Mouse (Mus musculus): ENCODE measurements at regions not wholly inside any gene's neighbourhood (a gene's known extent, or its start where the extent isn't known, plus 50 kb on each side); places are given as distances from the start of the nearest gene placed in this dataset.
A peak's percentile ranks its signal among the peaks of the same experiment; 100 is the strongest.
"Not testable (repeated sequence)": the region's sequence is repeated elsewhere in the genome, so short reads cannot be mapped to it uniquely, and the experiment has no call there.

GRCm38 (mm10) chr13:20039590-20039989 is 50.8 kb upstream of the Elmo1 start:
- H3K9ac ChIP-seq (ENCODE audit: low read depth, low read length): no peak overlapping the region
- WGBS: 92% methylated on average over 7 of the region's 7 CpGs
- no peak overlapping the region for H3K27ac ChIP-seq (replicated peaks; ENCODE audit: low read depth, low read length)
- no peak overlapping the region for H3K4me3 ChIP-seq (ENCODE audit: low read depth, low read length)
- H3K36me3 ChIP-seq (ENCODE audit: control insufficient read depth, insufficient read depth, low read length): no peaks in the 10 kb centered on the region
- ATAC-seq (ENCODE audit: low read depth) (no peak), DNase-seq (ENCODE audit: low spot score) (no peak)
- no peaks in the 10 kb centered on the region for H3K9me3 ChIP-seq (ENCODE audit: control insufficient read depth, low read length)
- no peaks in the 10 kb centered on the region for H3K4me1 ChIP-seq (ENCODE audit: control insufficient read depth, insufficient read depth, low read length)
- H3K4me2 ChIP-seq (ENCODE audit: low read depth, low read length): no peak overlapping the region
- H3K27me3 ChIP-seq (replicated peaks; ENCODE audit: control insufficient read depth, insufficient read depth, low read length): no peaks in the 10 kb centered on the region

DNA sequence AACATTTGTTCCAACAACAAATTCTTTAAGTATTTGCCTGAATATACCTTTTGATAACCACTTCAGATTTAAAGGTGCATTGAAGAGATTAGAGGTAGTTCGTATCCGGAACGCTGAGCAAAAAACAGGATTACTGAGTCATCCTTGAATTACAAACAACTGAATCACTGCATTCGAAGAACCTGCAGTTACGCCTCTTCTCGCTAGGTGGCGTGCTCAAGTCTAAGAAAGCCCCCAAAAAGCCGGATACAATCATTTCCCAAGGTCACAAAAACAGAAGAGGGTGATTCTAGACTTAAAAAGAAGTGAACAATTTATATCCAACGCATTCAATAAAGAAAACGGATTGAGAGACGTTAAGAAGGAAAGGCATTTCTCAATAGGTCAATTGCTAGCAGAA is 51.9 kb upstream of the Elmo1 start:
- Histone ChIP-seq H3K9ac (ENCODE audit: low read depth, low read length) (no peak overlapping the region), H3K9me3 (ENCODE audit: control insufficient read depth, low read length) (no peaks in the 10 kb centered on the region), H3K4me1 (ENCODE audit: control insufficient read depth, insufficient read depth, low read length) (no peaks in the 10 kb centered on the region), H3K36me3 (ENCODE audit: control insufficient read depth, insufficient read depth, low read length) (no peaks in the 10 kb centered on the region), H3K4me3 (ENCODE audit: low read depth, low read length) (no peak overlapping the region), H3K27ac (replicated peaks; ENCODE audit: low read depth, low read length) (no peak overlapping the region), H3K27me3 (replicated peaks; ENCODE audit: control insufficient read depth, insufficient read depth, low read length) (no peaks in the 10 kb centered on the region), H3K4me2 (ENCODE audit: low read depth, low read length) (no peak overlapping the region)
- ATAC-seq (ENCODE audit: low read depth) (no peak), DNase-seq (ENCODE audit: low spot score) (peak; percentile 34)
- 29% methylated on average over 11 of the region's 11 CpGs for WGBS

GRCm38 (mm10) chr13:20037436-20037835 is 53.0 kb upstream of the Elmo1 start:
- no peaks in the 10 kb centered on the region for H3K36me3 ChIP-seq (ENCODE audit: control insufficient read depth, insufficient read depth, low read length)
- ATAC-seq (ENCODE audit: low read depth) (no peak), DNase-seq (ENCODE audit: low spot score) (no peak)
- no peak overlapping the region for H3K4me3 ChIP-seq (ENCODE audit: low read depth, low read length)
- no peaks in the 10 kb centered on the region for H3K27me3 ChIP-seq (replicated peaks; ENCODE audit: control insufficient read depth, insufficient read depth, low read length)
- no peaks in the 10 kb centered on the region for H3K4me1 ChIP-seq (ENCODE audit: control insufficient read depth, insufficient read depth, low read length)
- no peaks in the 10 kb centered on the region for H3K9me3 ChIP-seq (ENCODE audit: control insufficient read depth, low read length)
- WGBS: 92% methylated on average over 7 of the region's 7 CpGs
- no peak overlapping the region for H3K9ac ChIP-seq (ENCODE audit: low read depth, low read length)
- no peak overlapping the region for H3K4me2 ChIP-seq (ENCODE audit: low read depth, low read length)
- H3K27ac ChIP-seq (replicated peaks; ENCODE audit: low read depth, low read length): no peak overlapping the region

DNA sequence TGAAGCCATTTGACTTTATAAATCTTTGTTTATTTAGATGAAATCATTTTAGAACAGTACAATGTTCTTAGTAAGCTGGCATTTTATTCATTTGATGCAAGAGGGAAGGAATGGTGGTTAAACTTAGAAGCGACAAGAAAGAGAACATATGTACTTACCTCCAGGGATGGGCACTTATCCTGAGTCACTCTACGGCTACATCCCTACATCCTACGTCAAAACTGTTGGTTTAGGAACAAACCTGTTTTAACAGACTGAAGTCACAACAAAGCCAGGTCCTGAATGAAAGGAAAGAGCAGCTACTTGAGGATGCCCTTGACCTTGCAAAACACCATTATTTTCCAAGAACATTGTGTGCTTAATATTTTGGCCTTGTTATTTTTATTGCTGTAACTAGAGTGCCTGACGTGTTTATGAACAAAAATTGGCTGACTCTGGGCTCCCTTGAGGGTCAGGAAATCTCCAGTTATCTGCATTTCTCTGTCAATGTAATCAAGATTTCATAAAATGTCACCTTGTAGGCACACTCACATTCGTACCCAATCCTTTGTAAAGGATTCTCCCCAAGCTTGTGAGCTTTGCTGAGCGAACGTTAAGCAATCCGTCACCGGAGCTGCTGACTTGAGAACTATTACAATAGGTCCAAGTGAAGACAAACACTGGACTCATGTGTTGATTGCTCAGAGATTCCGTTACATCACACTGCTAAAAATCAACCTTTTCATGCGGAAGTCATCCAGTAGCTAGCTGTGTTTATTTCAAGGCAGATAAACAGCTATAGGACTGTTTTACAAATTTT is 56.3 kb upstream of the Elmo1 start:
- Histone ChIP-seq H3K4me1 (ENCODE audit: control insufficient read depth, insufficient read depth, low read length) (no peaks in the 10 kb centered on the region), H3K9me3 (ENCODE audit: control insufficient read depth, low read length) (no peaks in the 10 kb centered on the region), H3K36me3 (ENCODE audit: control insufficient read depth, insufficient read depth, low read length) (no peaks in the 10 kb centered on the region), H3K9ac (ENCODE audit: low read depth, low read length) (no peak overlapping the region), H3K4me2 (ENCODE audit: low read depth, low read length) (no peak overlapping the region), H3K27ac (replicated peaks; ENCODE audit: low read depth, low read length) (no peak overlapping the region), H3K4me3 (ENCODE audit: low read depth, low read length) (no peak overlapping the region), H3K27me3 (replicated peaks; ENCODE audit: control insufficient read depth, insufficient read depth, low read length) (no peaks in the 10 kb centered on the region)
- ATAC-seq (ENCODE audit: low read depth) (no peak), DNase-seq (ENCODE audit: low spot score) (no peak)
- 73% methylated on average over 11 of the region's 11 CpGs for WGBS

GRCm38 (mm10) chr13:20031660-20032059 is 58.7 kb upstream of the Elmo1 start:
- no peaks in the 10 kb centered on the region for H3K4me1 ChIP-seq (ENCODE audit: control insufficient read depth, insufficient read depth, low read length)
- H3K27me3 ChIP-seq (replicated peaks; ENCODE audit: control insufficient read depth, insufficient read depth, low read length): no peaks in the 10 kb centered on the region
- H3K9ac ChIP-seq (ENCODE audit: low read depth, low read length): no peak overlapping the region
- H3K36me3 ChIP-seq (ENCODE audit: control insufficient read depth, insufficient read depth, low read length): no peaks in the 10 kb centered on the region
- H3K4me3 ChIP-seq (ENCODE audit: low read depth, low read length): no peak overlapping the region
- no peaks in the 10 kb centered on the region for H3K9me3 ChIP-seq (ENCODE audit: control insufficient read depth, low read length)
- H3K4me2 ChIP-seq (ENCODE audit: low read depth, low read length): no peak overlapping the region
- no peak overlapping the region for H3K27ac ChIP-seq (replicated peaks; ENCODE audit: low read depth, low read length)
- ATAC-seq (ENCODE audit: low read depth) (no peak), DNase-seq (ENCODE audit: low spot score) (no peak)
- WGBS: 77% methylated on average over 5 of the region's 5 CpGs

DNA sequence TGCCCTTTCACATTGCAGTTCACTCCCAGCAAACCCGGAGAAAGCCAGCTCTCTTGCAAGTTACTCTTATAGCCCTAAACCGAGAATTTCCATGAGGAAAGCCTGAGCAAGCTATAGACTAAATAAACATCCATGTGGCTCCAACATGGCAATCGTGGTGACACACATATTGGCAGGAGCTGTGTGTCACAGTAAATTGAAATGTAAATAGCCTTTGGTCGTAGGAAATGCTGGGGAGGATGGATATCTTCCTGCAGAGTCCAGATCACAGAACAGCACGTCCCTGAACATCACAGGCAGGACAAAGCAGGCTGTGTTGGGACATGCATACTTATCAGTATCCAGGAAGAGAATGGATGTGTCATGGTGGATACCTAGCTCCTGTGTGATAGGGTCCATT is 59.3 kb upstream of the Elmo1 start:
- 34% methylated on average over 5 of the region's 5 CpGs for WGBS
- no peak overlapping the region for H3K4me3 ChIP-seq (ENCODE audit: low read depth, low read length)
- no peak for ATAC-seq (ENCODE audit: low read depth)

DNA sequence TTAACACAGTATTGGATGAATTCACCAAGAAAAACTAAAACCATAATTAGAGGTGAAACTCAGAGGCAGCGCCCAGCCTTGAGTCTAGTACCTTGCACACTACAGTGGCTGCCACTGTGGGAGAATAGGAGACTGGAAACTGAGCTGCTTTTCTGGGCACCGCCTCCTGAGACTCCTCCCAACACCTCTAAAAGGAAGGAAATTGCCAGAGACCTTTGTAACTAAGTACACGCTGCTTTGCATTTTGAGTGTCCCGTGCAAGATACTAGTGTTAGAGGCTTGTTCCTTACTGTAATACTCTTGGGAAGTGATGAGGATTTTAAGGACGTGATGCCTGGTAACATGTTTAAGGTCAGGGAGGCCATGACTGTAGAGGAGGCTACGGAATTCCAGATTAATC is 63.8 kb upstream of the Elmo1 start:
- Histone ChIP-seq H3K4me3 (ENCODE audit: low read depth, low read length) (no peak overlapping the region), H3K36me3 (ENCODE audit: control insufficient read depth, insufficient read depth, low read length) (no peaks in the 10 kb centered on the region), H3K9me3 (ENCODE audit: control insufficient read depth, low read length) (no peaks in the 10 kb centered on the region), H3K4me2 (ENCODE audit: low read depth, low read length) (no peak overlapping the region), H3K27ac (replicated peaks; ENCODE audit: low read depth, low read length) (no peak overlapping the region), H3K27me3 (replicated peaks; ENCODE audit: control insufficient read depth, insufficient read depth, low read length) (no peaks in the 10 kb centered on the region), H3K9ac (ENCODE audit: low read depth, low read length) (no peak overlapping the region), H3K4me1 (ENCODE audit: control insufficient read depth, insufficient read depth, low read length) (no peaks in the 10 kb centered on the region)
- ATAC-seq (ENCODE audit: low read depth): no peak
- WGBS: 74% methylated on average over 6 of the region's 6 CpGs
- no peak for DNase-seq (ENCODE audit: low spot score)

More for the DNA sequence above, 59.3 kb upstream of the Elmo1 start:
- Histone ChIP-seq H3K4me1 (ENCODE audit: control insufficient read depth, insufficient read depth, low read length) (no peaks in the 10 kb centered on the region), H3K9ac (ENCODE audit: low read depth, low read length) (no peak overlapping the region), H3K36me3 (ENCODE audit: control insufficient read depth, insufficient read depth, low read length) (no peaks in the 10 kb centered on the region), H3K27me3 (replicated peaks; ENCODE audit: control insufficient read depth, insufficient read depth, low read length) (no peaks in the 10 kb centered on the region), H3K27ac (replicated peaks; ENCODE audit: low read depth, low read length) (no peak overlapping the region), H3K9me3 (ENCODE audit: control insufficient read depth, low read length) (no peaks in the 10 kb centered on the region), H3K4me2 (ENCODE audit: low read depth, low read length) (no peak overlapping the region)
- DNase-seq (ENCODE audit: low spot score): no peak

GRCm38 (mm10) chr13:20016454-20016853 is 73.9 kb upstream of the Elmo1 start:
- H3K4me3 ChIP-seq (ENCODE audit: low read depth, low read length); H3K4me2 ChIP-seq (ENCODE audit: low read depth, low read length); H3K27me3 ChIP-seq (replicated peaks; ENCODE audit: control insufficient read depth, insufficient read depth, low read length); H3K9ac ChIP-seq (ENCODE audit: low read depth, low read length); H3K27ac ChIP-seq (replicated peaks; ENCODE audit: low read depth, low read length); H3K36me3 ChIP-seq (ENCODE audit: control insufficient read depth, insufficient read depth, low read length); H3K4me1 ChIP-seq (ENCODE audit: control insufficient read depth, insufficient read depth, low read length); DNase-seq (ENCODE audit: low spot score); H3K9me3 ChIP-seq (ENCODE audit: control insufficient read depth, low read length); ATAC-seq (ENCODE audit: low read depth): not testable (repeated sequence)
- 93% methylated on average over 16 of the region's 16 CpGs for WGBS

DNA sequence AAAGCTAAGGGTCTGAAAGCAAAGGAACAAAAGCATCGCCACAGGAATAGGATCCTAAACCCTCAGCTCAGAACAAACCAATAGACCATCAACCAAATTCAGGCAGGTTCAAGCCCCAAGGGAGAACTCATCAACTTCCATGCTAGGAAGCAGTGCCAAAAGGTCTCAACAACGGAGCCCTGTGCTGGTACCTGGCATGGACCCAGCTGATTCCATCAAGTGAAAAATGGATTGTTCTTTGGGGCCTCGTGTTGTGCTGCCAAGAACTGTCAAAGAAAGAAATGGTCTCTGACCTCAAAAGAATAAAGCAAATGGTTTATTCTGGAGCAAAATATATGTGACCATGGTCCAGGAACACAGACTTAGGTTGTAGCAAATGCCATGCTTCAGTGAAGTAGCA is 77.8 kb upstream of the Elmo1 start:
- Histone ChIP-seq H3K9ac (ENCODE audit: low read depth, low read length) (no peak overlapping the region), H3K27me3 (replicated peaks; ENCODE audit: control insufficient read depth, insufficient read depth, low read length) (no peaks in the 10 kb centered on the region), H3K4me3 (ENCODE audit: low read depth, low read length) (no peak overlapping the region), H3K27ac (replicated peaks; ENCODE audit: low read depth, low read length) (no peak overlapping the region), H3K9me3 (ENCODE audit: control insufficient read depth, low read length) (no peaks in the 10 kb centered on the region), H3K4me2 (ENCODE audit: low read depth, low read length) (no peak overlapping the region), H3K4me1 (ENCODE audit: control insufficient read depth, insufficient read depth, low read length) (no peaks in the 10 kb centered on the region), H3K36me3 (ENCODE audit: control insufficient read depth, insufficient read depth, low read length) (no peaks in the 10 kb centered on the region)
- DNase-seq (ENCODE audit: low spot score) (peak; percentile 29), ATAC-seq (ENCODE audit: low read depth) (no peak)
- WGBS: 48% methylated on average over 3 of the region's 3 CpGs
